Mouse (Mus musculus): ENCODE results near the gene Eif1ad. TPM values are rescaled to one million over a fixed set of nuclear protein-coding genes. Genes with fewer than 3 reads are reported as not detected.
A peak's percentile ranks its signal among the peaks of the same experiment; 100 is the strongest.
"Not testable (repeated sequence)": the region's sequence is repeated elsewhere in the genome, so short reads cannot be mapped to it uniquely, and the experiment has no call there.

The Eif1ad gene
- polyA plus RNA-seq, 1 experiment from 2014 or later = 40.5 TPM

- not testable (repeated sequence) for H3K9me3 ChIP-seq; H3K27ac ChIP-seq (replicated peaks); H3K36me3 ChIP-seq; ATAC-seq (ENCODE audit: extremely low read depth, insufficient number of reproducible peaks, low FRiP score, low TSS enrichment)
- WGBS = 59% methylated on average over 6 of the region's 6 CpGs
- Histone ChIP-seq H3K9ac (peak within 1 kb of the TSS; percentile 79), H3K27me3 (replicated peaks) (peaks cover 20% of the 10 kb centered on the region), H3K4me2 (peak within 1 kb of the TSS; percentile 81), H3K4me3 (peak within 1 kb of the TSS; percentile 50), H3K4me1 (peaks cover 19% of the 10 kb centered on the region)
Measured at GRCm38 (mm10) chr19:5349502-5349873, 17.1 kb upstream of the Eif1ad start, which contains the start of gene Cst6. Gene Cst6, minus strand, starts transcription at chr19:5349574.

GRCm38 (mm10) chr19:5353609-5354008 is 12.9 kb upstream of the Eif1ad start:
- whole genome bisulfite sequencing = 69% methylated on average over 2 of the region's 2 CpGs
- Histone ChIP-seq H3K4me1 (peaks cover 7% of the 10 kb centered on the region), H3K9me3 (no peaks in the 10 kb centered on the region), H3K9ac (no peak overlapping the region), H3K27ac (replicated peaks) (no peak overlapping the region), H3K4me2 (no peak overlapping the region), H3K4me3 (no peak overlapping the region), H3K27me3 (replicated peaks) (peaks cover 13% of the 10 kb centered on the region), H3K36me3 (no peaks in the 10 kb centered on the region)
- ATAC-seq (ENCODE audit: extremely low read depth, insufficient number of reproducible peaks, low FRiP score, low TSS enrichment) = no peak

- Histone ChIP-seq H3K9me3 (no peaks in the 10 kb centered on the region), H3K9ac (no peak overlapping the region), H3K4me2 (no peak overlapping the region), H3K36me3 (no peaks in the 10 kb centered on the region), H3K4me3 (no peak overlapping the region), H3K27me3 (replicated peaks) (no peaks in the 10 kb centered on the region), H3K4me1 (0 out of 2 replicates have a peak, but pooled peaks cover 2% of the 10 kb centered on the region), H3K27ac (replicated peaks) (no peak overlapping the region)
- no peak for ATAC-seq (ENCODE audit: extremely low read depth, insufficient number of reproducible peaks, low FRiP score, low TSS enrichment)
- no CpG with 5 or more reads among the region's 1 CpGs for WGBS
Measured at GRCm38 (mm10) chr19:5356080-5356479, 10.5 kb upstream of the Eif1ad start.

- no peak overlapping the region for H3K4me2 ChIP-seq
- ATAC-seq (ENCODE audit: extremely low read depth, insufficient number of reproducible peaks, low FRiP score, low TSS enrichment) = no peak
- peaks cover 25% of the 10 kb centered on the region for H3K36me3 ChIP-seq
- H3K4me3 ChIP-seq = no peak overlapping the region
- no peaks in the 10 kb centered on the region for H3K27me3 ChIP-seq (replicated peaks)
- H3K9me3 ChIP-seq = no peaks in the 10 kb centered on the region
- H3K9ac ChIP-seq = no peak overlapping the region
- peaks cover 16% of the 10 kb centered on the region for H3K4me1 ChIP-seq
- 82% methylated on average over 2 of the region's 2 CpGs for WGBS
- no peak overlapping the region for H3K27ac ChIP-seq (replicated peaks)
Measured at GRCm38 (mm10) chr19:5362186-5362585, 4.4 kb upstream of the Eif1ad start.

- H3K27ac ChIP-seq (replicated peaks) = no peak overlapping the region
- H3K4me2 ChIP-seq = no peak overlapping the region
- no peak overlapping the region for H3K4me3 ChIP-seq
- H3K9me3 ChIP-seq = no peaks in the 10 kb centered on the region
- peaks cover 37% of the 10 kb centered on the region for H3K36me3 ChIP-seq
- peaks cover 29% of the 10 kb centered on the region for H3K4me1 ChIP-seq
- ATAC-seq (ENCODE audit: extremely low read depth, insufficient number of reproducible peaks, low FRiP score, low TSS enrichment) = no peak
- H3K9ac ChIP-seq = no peak overlapping the region
- H3K27me3 ChIP-seq (replicated peaks) = no peaks in the 10 kb centered on the region
- WGBS = 80% methylated on average over 2 of the region's 2 CpGs
Measured at GRCm38 (mm10) chr19:5364124-5364523, 2.4 kb upstream of the Eif1ad start.

- Histone ChIP-seq H3K4me1 (peaks cover 29% of the 10 kb centered on the region), H3K36me3 (peaks cover 53% of the 10 kb centered on the region), H3K9me3 (no peaks in the 10 kb centered on the region), H3K27me3 (replicated peaks) (no peaks in the 10 kb centered on the region), H3K4me2 (peak overlapping the region; percentile 97), H3K9ac (peak overlapping the region; percentile 96), H3K27ac (replicated peaks) (peak overlapping the region; percentile 97), H3K4me3 (peak overlapping the region; percentile 100)
- WGBS = 16% methylated on average over 11 of the region's 11 CpGs
- no peak for ATAC-seq (ENCODE audit: extremely low read depth, insufficient number of reproducible peaks, low FRiP score, low TSS enrichment)
Measured at GRCm38 (mm10) chr19:5365751-5366150, 790 bp upstream of the Eif1ad start.

- Histone ChIP-seq H3K27ac (replicated peaks) (peak within 1 kb of the TSS; percentile 97), H3K4me3 (peak within 1 kb of the TSS; percentile 100), H3K27me3 (replicated peaks) (no peaks in the 10 kb centered on the region), H3K36me3 (peaks cover 64% of the 10 kb centered on the region), H3K4me2 (peak within 1 kb of the TSS; percentile 97), H3K9me3 (no peaks in the 10 kb centered on the region), H3K9ac (peak within 1 kb of the TSS; percentile 96), H3K4me1 (peaks cover 20% of the 10 kb centered on the region)
- under 1% methylated on average over 33 of the region's 33 CpGs for WGBS
- peak; percentile 11; the same call in 1 of the 2 replicates for ATAC-seq (ENCODE audit: extremely low read depth, insufficient number of reproducible peaks, low FRiP score, low TSS enrichment)
Measured at GRCm38 (mm10) chr19:5367053-5367359, 465 bp downstream of the Eif1ad start, which contains the start of gene Banf1. Gene Banf1, minus strand, starts transcription at chr19:5367168.

GRCm38 (mm10) chr19:5367455-5367854 is 914 bp downstream of the Eif1ad start:
- Histone ChIP-seq H3K9ac (peak overlapping the region; percentile 96), H3K4me2 (peak overlapping the region; percentile 97), H3K4me1 (peaks cover 20% of the 10 kb centered on the region), H3K27me3 (replicated peaks) (no peaks in the 10 kb centered on the region), H3K27ac (replicated peaks) (peak overlapping the region; percentile 97), H3K36me3 (peaks cover 68% of the 10 kb centered on the region), H3K9me3 (no peaks in the 10 kb centered on the region), H3K4me3 (peak overlapping the region; percentile 100)
- WGBS = 8% methylated on average over 11 of the region's 11 CpGs
- ATAC-seq (ENCODE audit: extremely low read depth, insufficient number of reproducible peaks, low FRiP score, low TSS enrichment) = no peak

- Histone ChIP-seq H3K9ac (no peak overlapping the region), H3K36me3 (peaks cover 68% of the 10 kb centered on the region), H3K4me2 (no peak overlapping the region), H3K9me3 (no peaks in the 10 kb centered on the region), H3K27me3 (replicated peaks) (no peaks in the 10 kb centered on the region), H3K4me1 (peaks cover 14% of the 10 kb centered on the region), H3K4me3 (no peak overlapping the region), H3K27ac (replicated peaks) (no peak overlapping the region)
- WGBS = 73% methylated on average over 3 of the region's 3 CpGs
- ATAC-seq (ENCODE audit: extremely low read depth, insufficient number of reproducible peaks, low FRiP score, low TSS enrichment) = no peak
Measured at GRCm38 (mm10) chr19:5370932-5371331, 4.4 kb downstream of the Eif1ad start.

- no peak for ATAC-seq (ENCODE audit: extremely low read depth, insufficient number of reproducible peaks, low FRiP score, low TSS enrichment)
- H3K4me3 ChIP-seq = no peak overlapping the region
- H3K9ac ChIP-seq = no peak overlapping the region
- H3K4me2 ChIP-seq = no peak overlapping the region
- no peaks in the 10 kb centered on the region for H3K9me3 ChIP-seq
- 87% methylated on average over 7 of the region's 7 CpGs for WGBS
- peaks cover 85% of the 10 kb centered on the region for H3K36me3 ChIP-seq
- H3K27me3 ChIP-seq (replicated peaks) = no peaks in the 10 kb centered on the region
- H3K27ac ChIP-seq (replicated peaks) = no peak overlapping the region
- peaks cover 9% of the 10 kb centered on the region for H3K4me1 ChIP-seq
Measured at GRCm38 (mm10) chr19:5372724-5373123, 6.2 kb downstream of the Eif1ad start.

GRCm38 (mm10) chr19:5374177-5374576 is 7.6 kb downstream of the Eif1ad start:
- no peaks in the 10 kb centered on the region for H3K4me1 ChIP-seq
- H3K27me3 ChIP-seq (replicated peaks) = no peaks in the 10 kb centered on the region
- no peak overlapping the region for H3K9ac ChIP-seq
- no peak overlapping the region for H3K27ac ChIP-seq (replicated peaks)
- WGBS = 59% methylated on average over 4 of the region's 4 CpGs
- no peak overlapping the region for H3K4me3 ChIP-seq
- no peak for ATAC-seq (ENCODE audit: extremely low read depth, insufficient number of reproducible peaks, low FRiP score, low TSS enrichment)
- no peak overlapping the region for H3K4me2 ChIP-seq
- no peaks in the 10 kb centered on the region for H3K9me3 ChIP-seq
- H3K36me3 ChIP-seq = peaks cover 87% of the 10 kb centered on the region

- H3K36me3 ChIP-seq = peaks cover 87% of the 10 kb centered on the region
- WGBS = 63% methylated on average over 4 of the region's 4 CpGs
- no peak overlapping the region for H3K4me3 ChIP-seq
Measured at GRCm38 (mm10) chr19:5374748-5375147, 8.2 kb downstream of the Eif1ad start.

More at GRCm38 (mm10) chr19:5374748-5375147, 8.2 kb downstream of the Eif1ad start:
- ATAC-seq (ENCODE audit: extremely low read depth, insufficient number of reproducible peaks, low FRiP score, low TSS enrichment) = no peak
- Histone ChIP-seq H3K9me3 (no peaks in the 10 kb centered on the region), H3K4me1 (no peaks in the 10 kb centered on the region), H3K27me3 (replicated peaks) (no peaks in the 10 kb centered on the region), H3K4me2 (no peak overlapping the region), H3K27ac (replicated peaks) (no peak overlapping the region), H3K9ac (no peak overlapping the region; the same call in 1 of the 2 replicates)

All from heart, embryonic 13.5 days (tissue).